Mouse (Mus musculus): ENCODE data around the gene Plcb2. TPM values are rescaled to one million over a fixed set of nuclear protein-coding genes. Genes with fewer than 3 reads are reported as not detected.

Plcb2 gene
- polyA plus RNA-seq (2012; rRNA removed; ENCODE audit: low replicate concordance): 16.6 and 17.0 TPM in 2 replicates

GRCm38 (mm10) chr2:118728337-118728736 lies at the start of gene Plcb2:
TSS of gene Plcb2 (minus strand) at chr2:118728438.

GRCm38 (mm10) chr2:118772158-118772874 lies 44.1 kb upstream of the Plcb2 start, which contains the start of gene Phgr1:
TSS of gene Phgr1 (plus strand) at chr2:118772769.

GRCm38 (mm10) chr2:118761906-118762783 lies 33.9 kb upstream of the Plcb2 start, which contains the start of gene Ccdc9b:
TSS of gene Ccdc9b (minus strand) at chr2:118762661.

GRCm38 (mm10) chr2:118745232-118745884 lies 17.1 kb upstream of the Plcb2 start, which contains the start of gene Inafm2:
TSS of gene Inafm2 (plus strand) at chr2:118745758.

GRCm38 (mm10) chr2:118703913-118704730 lies 24.1 kb downstream of the Plcb2 start, which contains the start of gene Ankrd63:
TSS of gene Ankrd63 (minus strand) at chr2:118703963.

GRCm38 (mm10) chr2:118662902-118663803 lies 65.1 kb downstream of the Plcb2 start, which contains the start of gene Pak6:
TSS of gene Pak6 (plus strand) at chr2:118663303.

Other genes with a start within 250 kb of the Plcb2 start
- gene Srp14, start 248.7 kb downstream of the Plcb2 start, polyA plus RNA-seq (2012; rRNA removed; ENCODE audit: low replicate concordance): 40.8 and 64.1 TPM in 2 replicates
- 28.8 and 46.9 TPM in 2 replicates for gene Bmf, start 178.8 kb downstream of the Plcb2 start, polyA plus RNA-seq (2012; rRNA removed; ENCODE audit: low replicate concordance)
- gene Bub1b, start 130.2 kb downstream of the Plcb2 start, polyA plus RNA-seq (2012; rRNA removed; ENCODE audit: low replicate concordance): 1.8 and 2.6 TPM in 2 replicates
- 6.1 and 6.9 TPM in 2 replicates for gene Pak6, start 65.1 kb downstream of the Plcb2 start, polyA plus RNA-seq (2012; rRNA removed; ENCODE audit: low replicate concordance)
- 0.10 and 0.16 TPM in 2 replicates for gene Ankrd63, start 24.5 kb downstream of the Plcb2 start, polyA plus RNA-seq (2012; rRNA removed; ENCODE audit: low replicate concordance)
- gene Inafm2, start 17.3 kb upstream of the Plcb2 start, polyA plus RNA-seq (2012; rRNA removed; ENCODE audit: low replicate concordance): 12.7 and 24.4 TPM in 2 replicates
- gene Ccdc9b, start 34.2 kb upstream of the Plcb2 start, polyA plus RNA-seq (2012; rRNA removed; ENCODE audit: low replicate concordance): 3.9 and 8.1 TPM in 2 replicates
- 0.29 TPM in 1 of 2 replicates, not detected in the other for gene Phgr1, start 44.3 kb upstream of the Plcb2 start, polyA plus RNA-seq (2012; rRNA removed; ENCODE audit: low replicate concordance)
- 0.32 and 0.50 TPM in 2 replicates for gene Disp2, start 51.3 kb upstream of the Plcb2 start, polyA plus RNA-seq (2012; rRNA removed; ENCODE audit: low replicate concordance)
- gene Knstrn, start 85.6 kb upstream of the Plcb2 start, polyA plus RNA-seq (2012; rRNA removed; ENCODE audit: low replicate concordance): 1.2 and 1.4 TPM in 2 replicates
- gene Ivd, start 133.5 kb upstream of the Plcb2 start, polyA plus RNA-seq (2012; rRNA removed; ENCODE audit: low replicate concordance): 107 and 129 TPM in 2 replicates
- gene Bahd1, start 171.9 kb upstream of the Plcb2 start, polyA plus RNA-seq (2012; rRNA removed; ENCODE audit: low replicate concordance): 16.2 and 31.4 TPM in 2 replicates
- 17.1 and 21.6 TPM in 2 replicates for gene Chst14, start 198.1 kb upstream of the Plcb2 start, polyA plus RNA-seq (2012; rRNA removed; ENCODE audit: low replicate concordance)

Data from mammary gland, adult 2 months (tissue).